Mouse (Mus musculus): ENCODE measurements around the gene Gkn1. TPM values are rescaled to one million over a fixed set of nuclear protein-coding genes. Genes with fewer than 3 reads are reported as not detected.

Gene Gkn1
- not detected for polyA plus RNA-seq (2012; fragmentation: generic; extraction: Trizol)
- long read RNA-seq, experiment 1: 0 reads
- long read RNA-seq, experiment 2: 0 reads

GRCm38 (mm10) chr6:87350829-87351228 is at the start of gene Gkn1:
TSS of gene Gkn1 (minus strand) at chr6:87350942.
- TF ChIP-seq MYOD1 (IDR thresholded peaks at IDR 0.05; ENCODE audit: control insufficient read depth, insufficient read length, low read depth): no peak
- no peak for TF ChIP-seq USF1 (IDR thresholded peaks at IDR 0.05; ENCODE audit: low read depth)
- no peak for TF ChIP-seq MAX (IDR thresholded peaks at IDR 0.05)
- no peak for TF ChIP-seq CEBPB (IDR thresholded peaks at IDR 0.05; ENCODE audit: low read depth)
- no peak for TF ChIP-seq CTCF (IDR thresholded peaks at IDR 0.05; ENCODE audit: control insufficient read depth, insufficient read depth, insufficient read length)
- no peak for TF ChIP-seq MYOG (IDR thresholded peaks at IDR 0.05; ENCODE audit: control insufficient read depth, extremely low read depth, insufficient read length)
- TF ChIP-seq FOSL1 (IDR thresholded peaks at IDR 0.05; ENCODE audit: insufficient read depth, low read length, poor library complexity, severe bottlenecking): no peak
- Histone ChIP-seq H3K4me3 (ENCODE audit: insufficient read depth, poor library complexity, severe bottlenecking) (no peak within 1 kb of the TSS), H3K79me2 (ENCODE audit: control insufficient read depth, insufficient read depth) (no peaks in the 10 kb centered on the region), H3K27me3 (ENCODE audit: control insufficient read depth, insufficient read depth, insufficient read length) (peaks cover 11% of the 10 kb centered on the region), H3ac (ENCODE audit: control insufficient read depth, insufficient read length, low read depth) (no peak within 1 kb of the TSS), H3K36me3 (ENCODE audit: control insufficient read depth, insufficient read depth) (no peaks in the 10 kb centered on the region), H3K79me3 (ENCODE audit: low read depth) (no peaks in the 10 kb centered on the region)

GRCm38 (mm10) chr6:87399886-87400566 is 49.3 kb upstream of the Gkn1 start:
- TF ChIP-seq CTCF (IDR thresholded peaks at IDR 0.05; ENCODE audit: control insufficient read depth, insufficient read depth, insufficient read length): no peak
- TF ChIP-seq FOSL1 (IDR thresholded peaks at IDR 0.05; ENCODE audit: insufficient read depth, low read length, poor library complexity, severe bottlenecking): no peak
- no peak for TF ChIP-seq CEBPB (IDR thresholded peaks at IDR 0.05; ENCODE audit: low read depth)
- no peak for TF ChIP-seq MYOD1 (IDR thresholded peaks at IDR 0.05; ENCODE audit: control insufficient read depth, insufficient read length, low read depth)
- no peak for TF ChIP-seq MAX (IDR thresholded peaks at IDR 0.05)
- no peak for TF ChIP-seq USF1 (IDR thresholded peaks at IDR 0.05; ENCODE audit: low read depth)
- no peak for TF ChIP-seq MYOG (IDR thresholded peaks at IDR 0.05; ENCODE audit: control insufficient read depth, extremely low read depth, insufficient read length)
- Histone ChIP-seq H3K79me3 (ENCODE audit: low read depth) (no peaks in the 10 kb centered on the region), H3ac (ENCODE audit: control insufficient read depth, insufficient read length, low read depth) (no peak overlapping the region), H3K27me3 (ENCODE audit: control insufficient read depth, insufficient read depth, insufficient read length) (peaks cover 8% of the 10 kb centered on the region), H3K79me2 (ENCODE audit: control insufficient read depth, insufficient read depth) (no peaks in the 10 kb centered on the region), H3K4me3 (ENCODE audit: insufficient read depth, poor library complexity, severe bottlenecking) (no peak overlapping the region), H3K36me3 (ENCODE audit: control insufficient read depth, insufficient read depth) (no peaks in the 10 kb centered on the region)

GRCm38 (mm10) chr6:87399137-87399536 is 48.4 kb upstream of the Gkn1 start:
- no peak for TF ChIP-seq USF1 (IDR thresholded peaks at IDR 0.05; ENCODE audit: low read depth)
- TF ChIP-seq CTCF (IDR thresholded peaks at IDR 0.05; ENCODE audit: control insufficient read depth, insufficient read depth, insufficient read length): peak; percentile 68
- Histone ChIP-seq H3K36me3 (ENCODE audit: control insufficient read depth, insufficient read depth) (no peaks in the 10 kb centered on the region), H3K27me3 (ENCODE audit: control insufficient read depth, insufficient read depth, insufficient read length) (peaks cover 8% of the 10 kb centered on the region), H3K79me2 (ENCODE audit: control insufficient read depth, insufficient read depth) (no peaks in the 10 kb centered on the region), H3K79me3 (ENCODE audit: low read depth) (no peaks in the 10 kb centered on the region), H3K4me3 (ENCODE audit: insufficient read depth, poor library complexity, severe bottlenecking) (no peak overlapping the region), H3ac (ENCODE audit: control insufficient read depth, insufficient read length, low read depth) (no peak overlapping the region)

- Histone ChIP-seq H3K27me3 (ENCODE audit: control insufficient read depth, insufficient read depth, insufficient read length) (peaks cover 8% of the 10 kb centered on the region), H3K4me3 (ENCODE audit: insufficient read depth, poor library complexity, severe bottlenecking) (no peak overlapping the region), H3K36me3 (ENCODE audit: control insufficient read depth, insufficient read depth) (no peaks in the 10 kb centered on the region), H3K79me2 (ENCODE audit: control insufficient read depth, insufficient read depth) (no peaks in the 10 kb centered on the region), H3ac (ENCODE audit: control insufficient read depth, insufficient read length, low read depth) (no peak overlapping the region), H3K79me3 (ENCODE audit: low read depth) (no peaks in the 10 kb centered on the region)
- TF ChIP-seq FOSL1 (IDR thresholded peaks at IDR 0.05; ENCODE audit: insufficient read depth, low read length, poor library complexity, severe bottlenecking) (no peak), MYOG (IDR thresholded peaks at IDR 0.05; ENCODE audit: control insufficient read depth, extremely low read depth, insufficient read length) (no peak), USF1 (IDR thresholded peaks at IDR 0.05; ENCODE audit: low read depth) (no peak), MAX (IDR thresholded peaks at IDR 0.05) (no peak), CTCF (IDR thresholded peaks at IDR 0.05; ENCODE audit: control insufficient read depth, insufficient read depth, insufficient read length) (no peak), MYOD1 (IDR thresholded peaks at IDR 0.05; ENCODE audit: control insufficient read depth, insufficient read length, low read depth) (no peak), CEBPB (IDR thresholded peaks at IDR 0.05; ENCODE audit: low read depth) (no peak)
These were observed 44.0 kb upstream of the Gkn1 start for GRCm38 (mm10) chr6:87394783-87395182.

- Histone ChIP-seq H3K4me3 (ENCODE audit: insufficient read depth, poor library complexity, severe bottlenecking) (no peak overlapping the region), H3K79me3 (ENCODE audit: low read depth) (no peaks in the 10 kb centered on the region), H3K27me3 (ENCODE audit: control insufficient read depth, insufficient read depth, insufficient read length) (peaks cover 8% of the 10 kb centered on the region), H3K79me2 (ENCODE audit: control insufficient read depth, insufficient read depth) (no peaks in the 10 kb centered on the region), H3ac (ENCODE audit: control insufficient read depth, insufficient read length, low read depth) (no peak overlapping the region), H3K36me3 (ENCODE audit: control insufficient read depth, insufficient read depth) (no peaks in the 10 kb centered on the region)
- TF ChIP-seq FOSL1 (IDR thresholded peaks at IDR 0.05; ENCODE audit: insufficient read depth, low read length, poor library complexity, severe bottlenecking) (no peak), USF1 (IDR thresholded peaks at IDR 0.05; ENCODE audit: low read depth) (no peak)
These were observed 42.9 kb upstream of the Gkn1 start for GRCm38 (mm10) chr6:87393466-87394205.

Measured in C2C12 (cell line).